Mouse (Mus musculus): ENCODE data around the gene Ctsz. TPM values are rescaled to one million over a fixed set of nuclear protein-coding genes. Genes with fewer than 3 reads are reported as not detected.

The Ctsz gene
- total RNA-seq, 2 experiments from 2014 or later, result 37.9 to 44.0 TPM

DNA sequence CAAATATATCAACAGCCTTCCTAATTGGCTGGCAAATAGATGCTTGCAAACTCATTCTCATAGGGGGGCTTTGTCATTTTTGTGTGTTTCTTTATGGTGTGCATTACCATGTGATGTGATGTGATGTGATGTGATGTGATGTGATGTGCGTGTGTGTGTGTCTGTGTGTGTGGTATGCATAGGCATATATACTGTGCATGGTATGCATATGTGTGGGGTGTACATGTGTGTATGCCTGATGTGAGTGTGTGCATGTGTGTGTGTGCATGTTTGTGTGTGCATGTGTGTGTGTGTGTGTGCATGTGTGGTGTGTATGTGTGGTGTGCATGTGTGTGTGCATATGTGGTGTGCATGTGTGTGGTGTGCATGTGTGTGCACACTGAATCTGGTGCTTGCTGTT is 41.8 kb downstream of the Ctsz start:
- no peak for DNase-seq (ENCODE audit: low spot score in 2 of 2)

DNA sequence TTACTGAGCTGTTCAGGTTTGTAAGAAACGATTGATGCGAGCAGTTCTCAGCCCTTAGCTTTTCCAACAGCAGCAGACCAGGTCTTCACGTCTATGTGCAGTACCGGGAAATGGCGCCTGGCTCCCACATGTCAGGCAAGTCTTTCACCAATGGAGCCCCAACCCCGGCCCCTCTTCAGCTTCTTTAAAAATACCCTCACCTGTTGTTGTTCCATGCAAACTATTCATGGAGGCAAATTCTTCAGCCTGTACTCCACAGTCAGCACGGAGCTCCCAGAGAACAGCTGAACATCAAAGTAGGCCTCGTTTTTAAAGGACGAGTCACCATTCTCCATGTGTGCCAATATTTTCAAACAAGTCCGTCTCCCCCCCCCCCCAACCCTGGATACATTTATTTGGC is 42.2 kb downstream of the Ctsz start:
- no peak for DNase-seq (ENCODE audit: low spot score in 2 of 2)

DNA sequence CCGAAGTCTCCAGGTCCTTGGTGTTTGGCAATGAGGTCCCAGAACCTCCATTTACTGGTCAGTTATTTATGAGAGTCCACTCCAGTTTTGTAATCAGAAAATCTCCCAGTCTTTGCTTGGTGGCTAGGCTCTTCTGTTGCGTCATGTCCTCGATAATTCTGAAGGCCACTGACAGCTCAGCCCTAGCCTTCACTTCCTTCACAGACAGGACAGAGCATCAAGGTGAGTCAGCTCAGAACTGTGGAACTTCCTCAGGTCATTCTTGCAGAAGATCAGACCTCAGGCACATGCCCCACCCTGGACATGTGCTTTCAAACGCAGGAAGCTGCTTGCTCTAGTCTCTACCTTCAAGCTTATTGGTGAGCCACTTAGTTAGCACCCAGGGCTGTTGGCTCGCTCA is 45.5 kb downstream of the Ctsz start:
- no peak for DNase-seq (ENCODE audit: low spot score in 2 of 2)

DNA sequence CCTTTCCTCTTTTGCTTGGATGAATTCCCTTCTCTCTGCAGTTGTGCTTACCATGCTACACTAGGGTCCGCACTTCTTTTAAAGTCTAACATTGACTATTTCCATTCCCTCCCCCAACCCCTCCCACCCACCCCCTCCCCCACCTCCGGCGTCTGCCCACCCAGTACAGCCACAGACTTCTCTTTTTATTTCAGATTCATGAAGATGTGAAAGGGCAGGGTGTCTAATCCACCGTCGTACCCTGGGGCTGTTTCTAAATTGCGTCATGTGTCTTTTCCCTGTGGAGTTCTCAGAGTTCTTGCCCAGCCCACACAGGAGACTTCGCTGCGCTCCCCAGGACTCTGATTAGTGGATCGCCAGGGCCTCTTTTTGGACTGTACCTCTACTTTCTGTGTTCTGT is 46.3 kb downstream of the Ctsz start:
- no peak for DNase-seq (ENCODE audit: low spot score in 2 of 2)

DNA sequence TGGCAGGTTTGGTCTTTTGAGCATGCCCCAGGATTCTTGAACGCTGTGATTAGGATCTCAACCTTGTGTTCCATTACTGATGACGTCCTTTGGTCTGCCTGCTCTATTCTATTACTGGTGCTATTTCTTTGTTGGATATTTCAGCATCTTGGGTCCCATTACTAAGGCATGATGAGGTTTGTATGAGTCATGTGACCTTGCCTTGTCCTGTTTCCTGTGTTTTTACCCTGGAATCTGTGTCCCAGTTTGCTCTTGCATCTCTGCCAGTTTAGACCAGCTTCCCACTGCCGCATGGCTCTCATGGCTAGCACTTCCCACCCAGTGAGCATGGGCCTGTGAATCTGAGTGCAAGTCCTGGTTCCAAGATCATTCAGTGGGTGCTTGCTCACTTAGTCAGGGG is 46.9 kb downstream of the Ctsz start:
- DNase-seq (ENCODE audit: low spot score in 2 of 2), result no peak

DNA sequence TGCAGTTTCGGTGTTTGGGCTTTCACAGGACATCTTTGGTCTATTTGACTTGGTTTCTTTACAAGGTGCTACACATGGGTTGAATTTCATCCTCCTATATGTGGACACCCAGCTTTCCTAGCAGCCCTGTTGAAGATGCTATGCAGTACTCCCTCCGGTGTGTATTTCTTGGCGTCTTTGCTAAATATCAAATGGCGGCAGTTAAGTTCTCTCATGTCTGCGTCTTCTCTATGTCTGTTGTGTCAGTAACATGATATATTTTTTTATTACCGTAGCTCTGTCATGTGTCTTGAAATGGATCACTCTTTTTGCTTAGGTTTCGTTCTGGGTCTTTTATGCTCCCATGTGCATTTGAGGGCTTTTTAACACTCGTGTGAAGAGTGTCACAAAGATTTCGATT is 57.8 kb downstream of the Ctsz start:
- DNase-seq (ENCODE audit: low spot score in 2 of 2), result no peak

Other genes with a start within 250 kb of the Ctsz start
- gene Gnas, start 154.7 kb downstream of the Ctsz start, total RNA-seq (2021), result 1,000 to 10,000 TPM; 1,915 to 1,929 TPM
- 1 to 10 TPM; 3.1 to 3.2 TPM for gene Gm20721, start 92.3 kb downstream of the Ctsz start, total RNA-seq (2021)
- gene Nelfcd, start 23.2 kb downstream of the Ctsz start, total RNA-seq (2021), result 10 to 100 TPM; 50.3 to 51.2 TPM
- gene Tubb1, start 11.7 kb upstream of the Ctsz start, total RNA-seq (2021), result not detected
- gene Atp5e, start 25.1 kb upstream of the Ctsz start, total RNA-seq (2021), result 100 to 1,000 TPM; 285 to 290 TPM
- 10 to 100 TPM; 45.2 to 46.3 TPM for gene Prelid3b, start 34.0 kb upstream of the Ctsz start, total RNA-seq (2021)
- gene Zfp831, start 204.5 kb upstream of the Ctsz start, total RNA-seq (2021), result 10 to 100 TPM; 24.0 to 26.3 TPM